Mouse (Mus musculus): Measurements from ENCODE around the gene Zbtb43. TPM values are rescaled to one million over a fixed set of nuclear protein-coding genes. Genes with fewer than 3 reads are reported as not detected.

Gene Zbtb43
- polyA plus RNA-seq, 1 experiment from 2014 or later: 18.7 TPM

GRCm38 (mm10) chr2:33477961-33478755 is 9.8 kb upstream of the Zbtb43 start:
- no peak for ATAC-seq (ENCODE audit: insufficient number of reproducible peaks, insufficient read depth, low FRiP score, low TSS enrichment, low read depth)
- H3K4me1 ChIP-seq (replicated peaks): peaks cover 6% of the 10 kb centered on the region
- H3K9me3 ChIP-seq: 0 out of 2 replicates have a peak, but pooled peaks cover 3% of the 10 kb centered on the region
- H3K4me3 ChIP-seq (replicated peaks): no peak overlapping the region
- H3K27ac ChIP-seq: no peak overlapping the region
- no peak overlapping the region for H3K9ac ChIP-seq (replicated peaks)
- WGBS: 90% methylated on average over 10 of the region's 10 CpGs
- no peak overlapping the region for H3K4me2 ChIP-seq
- H3K36me3 ChIP-seq: no peaks in the 10 kb centered on the region
- no peaks in the 10 kb centered on the region for H3K27me3 ChIP-seq

GRCm38 (mm10) chr2:33475961-33476360 is 7.6 kb upstream of the Zbtb43 start:
- peaks cover 6% of the 10 kb centered on the region for H3K4me1 ChIP-seq (replicated peaks)
- ATAC-seq (ENCODE audit: insufficient number of reproducible peaks, insufficient read depth, low FRiP score, low TSS enrichment, low read depth): no peak
- no peak overlapping the region for H3K27ac ChIP-seq

GRCm38 (mm10) chr2:33467546-33468465 is 553 bp downstream of the Zbtb43 start:
- Histone ChIP-seq H3K4me2 (peak overlapping the region; percentile 90), H3K4me3 (replicated peaks) (peak overlapping the region; percentile 95), H3K27me3 (0 out of 2 replicates have a peak, but pooled peaks cover 5% of the 10 kb centered on the region), H3K27ac (no peak overlapping the region), H3K4me1 (replicated peaks) (peaks cover 18% of the 10 kb centered on the region), H3K9me3 (no peaks in the 10 kb centered on the region), H3K36me3 (peaks cover 16% of the 10 kb centered on the region), H3K9ac (replicated peaks) (peak overlapping the region; percentile 85)
- ATAC-seq (ENCODE audit: insufficient number of reproducible peaks, insufficient read depth, low FRiP score, low TSS enrichment, low read depth): peak; percentile 32; the same call in 1 of the 2 replicates
- 6% methylated on average over 50 of the region's 57 CpGs for WGBS

More at GRCm38 (mm10) chr2:33475961-33476360, 7.6 kb upstream of the Zbtb43 start:
- no peak overlapping the region for H3K4me3 ChIP-seq (replicated peaks)
- H3K36me3 ChIP-seq: no peaks in the 10 kb centered on the region
- H3K9me3 ChIP-seq: 0 out of 2 replicates have a peak, but pooled peaks cover 2% of the 10 kb centered on the region
- 0 out of 2 replicates have a peak, but pooled peaks cover 5% of the 10 kb centered on the region for H3K27me3 ChIP-seq
- H3K9ac ChIP-seq (replicated peaks): no peak overlapping the region
- H3K4me2 ChIP-seq: no peak overlapping the region

GRCm38 (mm10) chr2:33465966-33466365 is 2.4 kb downstream of the Zbtb43 start:
- Histone ChIP-seq H3K4me1 (replicated peaks) (peaks cover 22% of the 10 kb centered on the region), H3K27ac (no peak overlapping the region), H3K27me3 (no peaks in the 10 kb centered on the region), H3K4me2 (no peak overlapping the region), H3K9ac (replicated peaks) (0 out of 2 replicates have a peak overlapping the region, but pooled peaks have one; percentile 18), H3K36me3 (peaks cover 35% of the 10 kb centered on the region), H3K4me3 (replicated peaks) (no peak overlapping the region), H3K9me3 (no peaks in the 10 kb centered on the region)
- ATAC-seq (ENCODE audit: insufficient number of reproducible peaks, insufficient read depth, low FRiP score, low TSS enrichment, low read depth): no peak
- 80% methylated on average over 4 of the region's 4 CpGs for WGBS

- H3K27ac ChIP-seq: no peak overlapping the region
- no peak overlapping the region; the same call in 1 of the 2 replicates for H3K9ac ChIP-seq (replicated peaks)
- peaks cover 23% of the 10 kb centered on the region for H3K4me1 ChIP-seq (replicated peaks)
- no peaks in the 10 kb centered on the region for H3K27me3 ChIP-seq
- WGBS: 81% methylated on average over 5 of the region's 5 CpGs
- H3K9me3 ChIP-seq: no peaks in the 10 kb centered on the region
- H3K4me3 ChIP-seq (replicated peaks): no peak overlapping the region
- no peak for ATAC-seq (ENCODE audit: insufficient number of reproducible peaks, insufficient read depth, low FRiP score, low TSS enrichment, low read depth)
- H3K36me3 ChIP-seq: peaks cover 42% of the 10 kb centered on the region
- H3K4me2 ChIP-seq: no peak overlapping the region
Observed at GRCm38 (mm10) chr2:33465215-33465614, 3.1 kb downstream of the Zbtb43 start.

GRCm38 (mm10) chr2:33462066-33462465 is 6.3 kb downstream of the Zbtb43 start:
- Histone ChIP-seq H3K4me2 (no peak overlapping the region), H3K27me3 (no peaks in the 10 kb centered on the region), H3K4me3 (replicated peaks) (no peak overlapping the region), H3K36me3 (peaks cover 61% of the 10 kb centered on the region), H3K27ac (no peak overlapping the region), H3K4me1 (replicated peaks) (peaks cover 16% of the 10 kb centered on the region), H3K9ac (replicated peaks) (no peak overlapping the region), H3K9me3 (no peaks in the 10 kb centered on the region)
- no peak for ATAC-seq (ENCODE audit: insufficient number of reproducible peaks, insufficient read depth, low FRiP score, low TSS enrichment, low read depth)
- 91% methylated on average over 7 of the region's 7 CpGs for WGBS

- Histone ChIP-seq H3K27me3 (no peaks in the 10 kb centered on the region), H3K4me2 (no peak overlapping the region), H3K36me3 (peaks cover 66% of the 10 kb centered on the region), H3K4me1 (replicated peaks) (0 out of 2 replicates have a peak, but pooled peaks cover 10% of the 10 kb centered on the region), H3K9ac (replicated peaks) (no peak overlapping the region), H3K4me3 (replicated peaks) (no peak overlapping the region), H3K27ac (no peak overlapping the region), H3K9me3 (no peaks in the 10 kb centered on the region)
- 88% methylated on average over 1 of the region's 1 CpGs for WGBS
- no peak for ATAC-seq (ENCODE audit: insufficient number of reproducible peaks, insufficient read depth, low FRiP score, low TSS enrichment, low read depth)
Observed at GRCm38 (mm10) chr2:33461066-33461465, 7.3 kb downstream of the Zbtb43 start.

GRCm38 (mm10) chr2:33459660-33460059 is 8.7 kb downstream of the Zbtb43 start:
- no peak overlapping the region for H3K27ac ChIP-seq
- no peak overlapping the region for H3K4me3 ChIP-seq (replicated peaks)
- H3K36me3 ChIP-seq: peaks cover 80% of the 10 kb centered on the region
- no peaks in the 10 kb centered on the region for H3K27me3 ChIP-seq
- no peak for ATAC-seq (ENCODE audit: insufficient number of reproducible peaks, insufficient read depth, low FRiP score, low TSS enrichment, low read depth)
- no peak overlapping the region for H3K4me2 ChIP-seq
- WGBS: 89% methylated on average over 4 of the region's 4 CpGs
- no peak overlapping the region for H3K9ac ChIP-seq (replicated peaks)
- no peaks in the 10 kb centered on the region for H3K9me3 ChIP-seq
- H3K4me1 ChIP-seq (replicated peaks): 0 out of 2 replicates have a peak, but pooled peaks cover 5% of the 10 kb centered on the region

- H3K4me2 ChIP-seq: no peak overlapping the region
- WGBS: 80% methylated on average over 3 of the region's 3 CpGs
Observed at GRCm38 (mm10) chr2:33456696-33457095, 11.7 kb downstream of the Zbtb43 start.

GRCm38 (mm10) chr2:33456242-33456641 is 12.1 kb downstream of the Zbtb43 start:
- ATAC-seq (ENCODE audit: insufficient number of reproducible peaks, insufficient read depth, low FRiP score, low TSS enrichment, low read depth): no peak
- Histone ChIP-seq H3K27ac (no peak overlapping the region), H3K36me3 (peaks cover 81% of the 10 kb centered on the region), H3K27me3 (no peaks in the 10 kb centered on the region), H3K9ac (replicated peaks) (no peak overlapping the region), H3K4me2 (no peak overlapping the region), H3K4me3 (replicated peaks) (no peak overlapping the region), H3K4me1 (replicated peaks) (0 out of 2 replicates have a peak, but pooled peaks cover 4% of the 10 kb centered on the region), H3K9me3 (no peaks in the 10 kb centered on the region)
- WGBS: 91% methylated on average over 5 of the region's 5 CpGs

More at GRCm38 (mm10) chr2:33456696-33457095, 11.7 kb downstream of the Zbtb43 start:
- Histone ChIP-seq H3K4me1 (replicated peaks) (0 out of 2 replicates have a peak, but pooled peaks cover 5% of the 10 kb centered on the region), H3K36me3 (peaks cover 81% of the 10 kb centered on the region), H3K9me3 (no peaks in the 10 kb centered on the region), H3K27me3 (no peaks in the 10 kb centered on the region), H3K4me3 (replicated peaks) (no peak overlapping the region), H3K9ac (replicated peaks) (no peak overlapping the region), H3K27ac (no peak overlapping the region)
- no peak for ATAC-seq (ENCODE audit: insufficient number of reproducible peaks, insufficient read depth, low FRiP score, low TSS enrichment, low read depth)

GRCm38 (mm10) chr2:33455350-33455749 is 13.0 kb downstream of the Zbtb43 start:
- Histone ChIP-seq H3K9ac (replicated peaks) (no peak overlapping the region), H3K4me3 (replicated peaks) (no peak overlapping the region), H3K9me3 (no peaks in the 10 kb centered on the region), H3K4me1 (replicated peaks) (no peaks in the 10 kb centered on the region), H3K27me3 (no peaks in the 10 kb centered on the region), H3K36me3 (peaks cover 80% of the 10 kb centered on the region), H3K4me2 (no peak overlapping the region), H3K27ac (no peak overlapping the region)
- ATAC-seq (ENCODE audit: insufficient number of reproducible peaks, insufficient read depth, low FRiP score, low TSS enrichment, low read depth): no peak
- WGBS: 90% methylated on average over 3 of the region's 3 CpGs
